Mouse (Mus musculus) CH12.LX (cell line): ENCODE results near the gene Apom.

ENCODE experiments used
- CTCF ChIP-seq, 2 experiments: IDR thresholded peaks in 1 of 2; conservative IDR thresholded peaks in 1 of 2; 2 replicates each; pipeline ENCODE4 v1.5.1; 2011 to 2012; ENCODE audit warnings: low read depth in 2 of 2, low read length in 2 of 2, improper control_type of control experiment in 1 of 2, inconsistent platforms in 1 of 2, mild to moderate bottlenecking in 1 of 2, moderate library complexity in 1 of 2
- E2F4 ChIP-seq: IDR thresholded peaks from 2 replicates; pipeline ENCODE4 v1.6.1; 2011; ENCODE audit warnings: low read depth, low read length, improper control_type of control experiment; ENCODE audit not compliant: insufficient replicate concordance
- EP300 ChIP-seq: IDR thresholded peaks from 2 replicates; pipeline ENCODE4 v1.6.1; 2011; ENCODE audit warnings: low read length, improper control_type of control experiment
- ETS1 ChIP-seq: conservative IDR thresholded peaks from 2 replicates; pipeline ENCODE4 v1.6.1; 2012; ENCODE audit warnings: low read depth, mild to moderate bottlenecking, inconsistent platforms, low read length, improper control_type of control experiment, moderate library complexity
- JUND ChIP-seq: conservative IDR thresholded peaks from 2 replicates; pipeline ENCODE4 v1.6.1; 2011; ENCODE audit warnings: low read depth, low read length, improper control_type of control experiment
- MAFK ChIP-seq: IDR thresholded peaks from 2 replicates; pipeline ENCODE4 v1.6.1; 2011; ENCODE audit warnings: low read length, improper control_type of control experiment; ENCODE audit not compliant: insufficient replicate concordance
- MAZ ChIP-seq: IDR thresholded peaks from 2 replicates; pipeline ENCODE4 v1.6.1; 2012; ENCODE audit warnings: low read depth, mild to moderate bottlenecking, inconsistent platforms, low read length, improper control_type of control experiment, moderate library complexity
- MXI1 ChIP-seq: IDR thresholded peaks from 2 replicates; pipeline ENCODE4 v1.6.1; 2011; ENCODE audit warnings: mild to moderate bottlenecking, low read depth, low read length, improper control_type of control experiment
- POLR2A ChIP-seq: IDR thresholded peaks from 2 replicates; pipeline ENCODE4 v1.6.1; 2011; ENCODE audit warnings: low read depth, mild to moderate bottlenecking, improper control_type of control experiment, low read length
- SIN3A ChIP-seq: IDR thresholded peaks from 2 replicates; pipeline ENCODE4 v1.6.1; 2012; ENCODE audit warnings: low read length, improper control_type of control experiment, inconsistent platforms
- SMC3 ChIP-seq: IDR thresholded peaks from 2 replicates; pipeline ENCODE4 v1.6.1; 2011; ENCODE audit warnings: low read depth, low read length, improper control_type of control experiment
- TBP ChIP-seq: conservative IDR thresholded peaks from 2 replicates; pipeline ENCODE4 v1.6.1; 2011; ENCODE audit warnings: low read depth, low read length, improper control_type of control experiment
- TCF12 ChIP-seq: IDR thresholded peaks from 2 replicates; pipeline ENCODE4 v1.6.1; 2014; ENCODE audit warnings: low read depth, mild to moderate bottlenecking, inconsistent platforms, low read length, improper control_type of control experiment
- ZNF384 ChIP-seq: IDR thresholded peaks from 2 replicates; pipeline ENCODE4 v1.6.1; 2012; ENCODE audit warnings: low read depth, low read length, improper control_type of control experiment, inconsistent platforms

DNA sequence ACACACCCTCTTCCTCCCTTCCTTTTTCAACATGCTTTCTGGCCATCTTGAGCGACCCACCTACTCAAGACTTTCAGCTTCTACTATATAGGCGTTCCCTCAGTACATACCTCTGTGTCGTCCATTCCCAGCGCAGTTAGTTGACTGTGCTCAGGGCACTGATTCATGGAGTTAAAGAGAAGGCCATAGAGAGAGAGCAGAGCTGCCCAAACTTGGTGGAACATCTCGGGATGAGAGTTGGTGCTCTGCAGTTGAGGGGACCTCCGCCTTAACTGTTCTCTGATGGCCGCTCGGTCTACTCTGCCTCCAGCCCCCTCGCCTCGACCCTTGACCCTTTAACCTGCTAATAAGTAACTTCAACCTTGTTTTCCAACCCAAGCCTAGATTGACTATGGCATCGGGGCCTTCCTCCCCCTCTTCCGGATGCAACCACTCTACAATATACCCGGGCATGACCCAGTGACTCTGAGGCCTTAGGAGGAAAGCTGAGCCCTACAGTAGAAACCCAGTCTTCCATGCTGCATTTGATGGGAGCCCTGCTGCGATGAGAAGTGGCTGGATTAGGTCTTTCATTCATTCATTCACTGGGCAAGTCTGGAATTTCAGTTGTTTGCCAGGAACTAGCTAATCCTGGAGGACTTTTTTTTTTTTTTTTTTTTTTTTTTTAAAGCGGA lies at the start of gene Apom:
- no peak for TF ChIP-seq MXI1
- TF ChIP-seq CTCF (conservative IDR thresholded peaks at IDR 0.05 in 1 of 2, IDR thresholded peaks at IDR 0.05 in 1 of 2; ENCODE audit: low read depth in 2 of 2, low read length in 2 of 2) = no peak
- no peak for TF ChIP-seq MAZ
- 0 out of 2 replicates have a peak, but pooled peaks have one; percentile 13 for TF ChIP-seq ZNF384
- TF ChIP-seq POLR2A = no peak
- no peak for TF ChIP-seq SMC3
- TF ChIP-seq E2F4 = no peak
- no peak for TF ChIP-seq EP300
- no peak for TF ChIP-seq JUND
- TF ChIP-seq ETS1 = no peak
- no peak for TF ChIP-seq MAFK
- TF ChIP-seq TCF12 = no peak
- no peak for TF ChIP-seq TBP
- no peak for TF ChIP-seq SIN3A
